Mouse (Mus musculus): ENCODE measurements around the gene Cyp46a1. TPM values are rescaled to one million over a fixed set of nuclear protein-coding genes. Genes with fewer than 3 reads are reported as not detected.

Cyp46a1 gene
- total and polyA plus RNA-seq, 2 experiments from 2014 or later, result 3.0 to 3.6 TPM

DNA sequence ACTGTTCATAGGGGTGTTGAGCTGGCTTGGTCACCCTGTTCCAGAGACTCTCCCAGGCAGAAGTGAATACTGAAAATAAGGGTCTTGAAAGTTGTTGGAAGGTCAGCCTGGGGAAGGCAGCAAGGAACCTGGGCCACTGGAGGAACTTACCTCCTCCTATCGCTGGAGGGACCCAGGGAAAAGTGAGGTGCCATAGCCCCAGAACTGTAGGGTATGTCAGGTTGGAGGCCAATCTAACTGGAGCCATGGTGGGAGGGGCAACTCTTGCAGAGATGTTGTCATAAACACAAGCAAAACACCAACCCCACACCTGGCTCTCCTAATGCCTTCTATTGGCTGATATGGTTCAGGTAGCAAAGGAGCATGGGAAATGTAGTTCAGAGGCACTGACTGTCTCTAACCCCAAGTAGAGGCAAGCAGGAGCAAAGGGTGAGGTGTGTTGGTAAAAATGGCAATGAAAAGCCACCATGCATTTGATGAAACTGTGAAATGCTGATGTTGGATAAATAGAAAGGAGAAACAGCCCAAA is 20.9 kb upstream of the Cyp46a1 start:
- Histone ChIP-seq H3K4me3 (ENCODE audit: low read depth, low read length) (no peak overlapping the region), H3K4me2 (ENCODE audit: low read depth, low read length) (no peak overlapping the region), H3K9ac (replicated peaks; ENCODE audit: low read depth, low read length) (no peak overlapping the region), H3K9me3 (replicated peaks; ENCODE audit: control insufficient read depth, low read length) (no peaks in the 10 kb centered on the region), H3K36me3 (replicated peaks; ENCODE audit: control insufficient read depth, insufficient read depth, low read length) (no peaks in the 10 kb centered on the region), H3K4me1 (ENCODE audit: control insufficient read depth, insufficient read depth) (no peaks in the 10 kb centered on the region), H3K27ac (ENCODE audit: low read depth) (no peak overlapping the region), H3K27me3 (ENCODE audit: control insufficient read depth, insufficient read depth, low read length) (peaks cover 27% of the 10 kb centered on the region)
- TF ChIP-seq CTCF (IDR thresholded peaks at IDR 0.05; ENCODE audit: low read depth) (no peak), EP300 (IDR thresholded peaks at IDR 0.05; ENCODE audit: low read depth) (no peak)
- 89% methylated on average over 1 of the region's 1 CpGs for WGBS
- ATAC-seq (ENCODE audit: insufficient read depth, low read depth) (no peak), DNase-seq (ENCODE audit: low spot score) (no peak)

DNA sequence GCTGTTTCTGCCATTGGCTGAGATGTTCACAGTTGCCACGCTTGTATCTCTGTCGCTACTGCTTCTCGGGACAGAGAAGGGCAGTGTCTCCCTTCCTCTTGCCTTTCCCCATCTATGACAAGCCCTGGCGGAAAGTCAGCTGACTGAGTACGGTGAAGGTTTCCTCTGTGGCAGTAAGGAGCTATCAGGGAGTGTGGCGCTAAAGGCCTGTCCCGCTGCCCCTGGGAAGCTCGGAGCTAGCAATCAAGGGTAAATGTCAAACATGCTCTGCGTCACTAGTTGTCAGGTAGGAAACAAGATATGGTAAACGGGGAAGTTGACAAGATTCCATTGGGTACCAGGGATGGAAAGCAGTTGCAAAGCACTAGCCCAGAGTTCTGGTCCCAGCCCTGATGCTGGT is 18.4 kb upstream of the Cyp46a1 start:
- Histone ChIP-seq H3K4me3 (ENCODE audit: low read depth, low read length) (no peak overlapping the region), H3K27ac (ENCODE audit: low read depth) (no peak overlapping the region), H3K4me1 (ENCODE audit: control insufficient read depth, insufficient read depth) (peaks cover 4% of the 10 kb centered on the region; the same call in 1 of the 2 replicates), H3K36me3 (replicated peaks; ENCODE audit: control insufficient read depth, insufficient read depth, low read length) (no peaks in the 10 kb centered on the region), H3K9ac (replicated peaks; ENCODE audit: low read depth, low read length) (no peak overlapping the region), H3K4me2 (ENCODE audit: low read depth, low read length) (no peak overlapping the region), H3K9me3 (replicated peaks; ENCODE audit: control insufficient read depth, low read length) (no peaks in the 10 kb centered on the region), H3K27me3 (ENCODE audit: control insufficient read depth, insufficient read depth, low read length) (peaks cover 49% of the 10 kb centered on the region)
- 27% methylated on average over 10 of the region's 10 CpGs for WGBS
- TF ChIP-seq EP300 (IDR thresholded peaks at IDR 0.05; ENCODE audit: low read depth) (no peak), CTCF (IDR thresholded peaks at IDR 0.05; ENCODE audit: low read depth) (no peak)
- DNase-seq (ENCODE audit: low spot score) (no peak), ATAC-seq (ENCODE audit: insufficient read depth, low read depth) (no peak)

- Histone ChIP-seq H3K27me3 (ENCODE audit: control insufficient read depth, insufficient read depth, low read length) (peaks cover 51% of the 10 kb centered on the region), H3K9me3 (replicated peaks; ENCODE audit: control insufficient read depth, low read length) (no peaks in the 10 kb centered on the region), H3K27ac (ENCODE audit: low read depth) (no peak overlapping the region), H3K4me2 (ENCODE audit: low read depth, low read length) (no peak overlapping the region), H3K4me1 (ENCODE audit: control insufficient read depth, insufficient read depth) (peaks cover 4% of the 10 kb centered on the region; the same call in 1 of the 2 replicates), H3K9ac (replicated peaks; ENCODE audit: low read depth, low read length) (no peak overlapping the region), H3K4me3 (ENCODE audit: low read depth, low read length) (no peak overlapping the region), H3K36me3 (replicated peaks; ENCODE audit: control insufficient read depth, insufficient read depth, low read length) (no peaks in the 10 kb centered on the region)
- ATAC-seq (ENCODE audit: insufficient read depth, low read depth), result no peak
- WGBS, result 66% methylated on average over 6 of the region's 6 CpGs
- TF ChIP-seq CTCF (IDR thresholded peaks at IDR 0.05; ENCODE audit: low read depth) (no peak), EP300 (IDR thresholded peaks at IDR 0.05; ENCODE audit: low read depth) (no peak)
- DNase-seq (ENCODE audit: low spot score), result no peak
These were observed 17.5 kb upstream of the Cyp46a1 start for GRCm38 (mm10) chr12:108316655-108317054.

DNA sequence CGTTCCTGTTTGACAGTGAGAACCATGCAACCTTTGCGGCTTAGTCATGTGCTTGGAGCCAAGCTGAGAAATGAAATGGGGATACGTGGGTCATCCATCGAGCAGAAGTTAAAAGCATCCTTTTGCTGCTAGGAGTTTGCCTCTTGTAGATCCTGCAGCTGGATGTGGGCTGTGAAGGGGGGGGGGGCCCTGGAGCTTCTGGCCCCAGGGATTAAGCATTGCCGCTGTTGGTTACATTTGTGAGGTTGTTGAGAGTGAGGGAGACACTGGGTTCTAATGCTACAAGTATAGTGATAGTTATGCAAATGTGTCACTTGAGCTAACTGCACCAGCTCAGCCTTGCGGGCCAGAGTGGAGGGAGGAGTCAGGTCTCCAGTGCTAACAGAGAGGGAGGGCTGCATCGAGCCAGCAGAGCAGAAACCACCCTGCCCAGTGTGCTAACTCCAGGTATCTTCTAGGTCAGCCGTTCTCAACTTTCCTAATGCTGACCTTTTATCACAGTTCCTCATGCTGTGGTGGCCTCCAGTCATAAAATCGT is 16.9 kb upstream of the Cyp46a1 start:
- DNase-seq (ENCODE audit: low spot score), result no peak
- Histone ChIP-seq H3K4me2 (ENCODE audit: low read depth, low read length) (no peak overlapping the region), H3K4me1 (ENCODE audit: control insufficient read depth, insufficient read depth) (peaks cover 4% of the 10 kb centered on the region; the same call in 1 of the 2 replicates), H3K4me3 (ENCODE audit: low read depth, low read length) (no peak overlapping the region), H3K9ac (replicated peaks; ENCODE audit: low read depth, low read length) (no peak overlapping the region), H3K27me3 (ENCODE audit: control insufficient read depth, insufficient read depth, low read length) (peaks cover 56% of the 10 kb centered on the region), H3K36me3 (replicated peaks; ENCODE audit: control insufficient read depth, insufficient read depth, low read length) (no peaks in the 10 kb centered on the region), H3K9me3 (replicated peaks; ENCODE audit: control insufficient read depth, low read length) (no peaks in the 10 kb centered on the region), H3K27ac (ENCODE audit: low read depth) (no peak overlapping the region)
- TF ChIP-seq EP300 (IDR thresholded peaks at IDR 0.05; ENCODE audit: low read depth), result no peak
- TF ChIP-seq CTCF (IDR thresholded peaks at IDR 0.05; ENCODE audit: low read depth), result no peak
- ATAC-seq (ENCODE audit: insufficient read depth, low read depth), result no peak
- WGBS, result 21% methylated on average over 9 of the region's 9 CpGs

DNA sequence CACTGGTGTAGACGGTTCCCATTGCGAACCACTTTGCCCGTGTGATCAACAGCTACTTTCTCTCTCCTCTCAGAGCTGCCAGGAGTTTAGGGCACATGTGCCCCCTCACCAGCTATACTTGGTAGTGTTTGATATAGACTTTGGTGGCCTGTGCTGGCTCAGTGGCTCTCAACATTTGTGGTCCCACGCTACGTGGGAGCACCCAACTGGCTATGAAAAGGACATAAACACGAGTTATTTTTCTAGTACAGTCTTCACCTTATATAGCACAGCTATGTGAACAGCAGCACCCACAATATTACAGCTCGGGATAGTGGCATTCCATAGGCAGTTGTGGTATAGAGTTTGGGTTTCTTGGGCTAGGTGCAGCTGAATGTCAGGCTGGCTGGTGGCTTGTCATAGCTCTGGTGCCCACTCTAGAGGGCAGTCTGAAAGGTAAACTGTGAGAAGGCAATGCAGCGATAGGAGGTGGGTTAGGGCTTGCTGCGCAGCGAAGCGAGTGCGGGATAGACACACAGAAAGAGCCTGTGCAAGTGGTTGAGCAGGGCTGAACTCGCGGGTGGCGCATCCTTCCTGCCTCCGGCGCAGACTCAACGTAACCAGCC is 16.3 kb upstream of the Cyp46a1 start:
- peaks cover 56% of the 10 kb centered on the region for H3K27me3 ChIP-seq (ENCODE audit: control insufficient read depth, insufficient read depth, low read length)
- ATAC-seq (ENCODE audit: insufficient read depth, low read depth) (no peak), DNase-seq (ENCODE audit: low spot score) (no peak)
- H3K9ac ChIP-seq (replicated peaks; ENCODE audit: low read depth, low read length), result no peak overlapping the region
- H3K4me2 ChIP-seq (ENCODE audit: low read depth, low read length), result 0 out of 2 replicates have a peak overlapping the region, but pooled peaks have one; percentile 3
- no peak overlapping the region; the same call in 1 of the 2 replicates for H3K4me3 ChIP-seq (ENCODE audit: low read depth, low read length)
- H3K27ac ChIP-seq (ENCODE audit: low read depth), result no peak overlapping the region
- peaks cover 4% of the 10 kb centered on the region; the same call in 1 of the 2 replicates for H3K4me1 ChIP-seq (ENCODE audit: control insufficient read depth, insufficient read depth)
- TF ChIP-seq CTCF (IDR thresholded peaks at IDR 0.05; ENCODE audit: low read depth), result no peak
- no peak for TF ChIP-seq EP300 (IDR thresholded peaks at IDR 0.05; ENCODE audit: low read depth)
- H3K9me3 ChIP-seq (replicated peaks; ENCODE audit: control insufficient read depth, low read length), result no peaks in the 10 kb centered on the region
- 31% methylated on average over 18 of the region's 18 CpGs for WGBS
- H3K36me3 ChIP-seq (replicated peaks; ENCODE audit: control insufficient read depth, insufficient read depth, low read length), result no peaks in the 10 kb centered on the region

Data from heart, postnatal 0 days (tissue).